Mouse (Mus musculus) myocyte (in vitro differentiated cells): ENCODE data around the gene Hoxb3.

Experiments
- E2F4 ChIP-seq: IDR thresholded peaks from one replicate; pipeline ENCODE4 v1.6.1; 2011; ENCODE audit warnings: mild to moderate bottlenecking, control low read depth, moderate library complexity; ENCODE audit not compliant: insufficient read depth
- MAX ChIP-seq: IDR thresholded peaks from one replicate; pipeline ENCODE4 v1.6.1; 2011; ENCODE audit warnings: low read depth, mild to moderate bottlenecking, control low read depth
- MYOD1 ChIP-seq, 3 experiments: IDR thresholded peaks; one replicate each; pipeline ENCODE4 v1.6.1; 2011; ENCODE audit warnings: control low read depth in 2 of 3, low read depth in 2 of 3, mild to moderate bottlenecking in 2 of 3, moderate library complexity in 1 of 3; ENCODE audit not compliant: insufficient read length in 2 of 3, control insufficient read depth in 1 of 3
- MYOG ChIP-seq, 3 experiments: IDR thresholded peaks; one replicate each; pipeline ENCODE4 v1.6.1; 2011; ENCODE audit warnings: control low read depth in 2 of 3, low read depth in 2 of 3, mild to moderate bottlenecking in 2 of 3; ENCODE audit not compliant: insufficient read length in 2 of 3, control insufficient read depth in 1 of 3, insufficient read depth in 1 of 3
- POLR2A ChIP-seq: IDR thresholded peaks from one replicate; pipeline ENCODE4 v1.6.1; 2011; ENCODE audit warnings: low read depth, mild to moderate bottlenecking, control low read depth, moderate library complexity; ENCODE audit not compliant: insufficient read length
- POLR2AphosphoS2 ChIP-seq: IDR thresholded peaks from one replicate; pipeline ENCODE4 v1.6.1; 2011; ENCODE audit warnings: low read depth, control low read depth; ENCODE audit not compliant: insufficient read length
- TCF12 ChIP-seq: IDR thresholded peaks from one replicate; pipeline ENCODE4 v1.6.1; 2011; ENCODE audit warnings: mild to moderate bottlenecking, control low read depth; ENCODE audit not compliant: poor library complexity, insufficient read depth, severe bottlenecking
- USF1 ChIP-seq: IDR thresholded peaks from one replicate; pipeline ENCODE4 v1.6.1; 2011; ENCODE audit warnings: low read depth, mild to moderate bottlenecking, control low read depth, moderate library complexity

- TF ChIP-seq MYOG (IDR thresholded peaks at IDR 0.05; ENCODE audit: control insufficient read depth in 1 of 3, insufficient read depth in 1 of 3, insufficient read length in 2 of 3, low read depth in 2 of 3) (no peak), POLR2AphosphoS2 (no peak), POLR2A (no peak), TCF12 (no peak), MYOD1 (IDR thresholded peaks at IDR 0.05; ENCODE audit: control insufficient read depth in 1 of 3, insufficient read length in 2 of 3, low read depth in 2 of 3) (no peak), USF1 (no peak), MAX (no peak), E2F4 (no peak)
These were observed 10.9 kb downstream of the Hoxb3 start for GRCm38 (mm10) chr11:96334002-96334364.
